Mouse (Mus musculus) liver, embryonic 15.5 days (tissue): ENCODE data around the gene Slc8a3. TPM values are rescaled to one million over a fixed set of nuclear protein-coding genes. Genes with fewer than 3 reads are reported as not detected.
A peak's percentile ranks its signal among the peaks of the same experiment; 100 is the strongest.

Experiments
- ATAC-seq: fragments of 200-750 bp; cut with Nextera tagmentation; 2 replicates; pipeline ENCODE4 v1.8.0; 2017; ENCODE audit warnings: moderate number of reproducible peaks, mild to moderate bottlenecking, moderate library complexity; ENCODE audit not compliant: insufficient read depth
- H3K27ac ChIP-seq: fragments of 300-500 bp; sonication (generic); replicated peaks from 2 replicates; pipeline ENCODE4 v1.5.1; 2015; ENCODE audit warnings: mild to moderate bottlenecking, inconsistent platforms
- H3K27me3 ChIP-seq: fragments of 300-500 bp; sonication (generic); 2 replicates; pipeline ENCODE4 v1.6.1; 2015; ENCODE audit warnings: mild to moderate bottlenecking, inconsistent platforms
- H3K36me3 ChIP-seq: fragments of 300-500 bp; sonication (generic); replicated peaks from 2 replicates; pipeline ENCODE4 v1.6.1; 2015; ENCODE audit warnings: moderate library complexity, mild to moderate bottlenecking, inconsistent platforms
- H3K4me1 ChIP-seq: fragments of 300-500 bp; sonication (generic); replicated peaks from 2 replicates; pipeline ENCODE4 v1.6.1; 2015; ENCODE audit warnings: inconsistent platforms
- H3K4me2 ChIP-seq: fragments of 300-500 bp; sonication (generic); 2 replicates; pipeline ENCODE4 v1.6.1; 2015; ENCODE audit warnings: moderate library complexity, mild to moderate bottlenecking, inconsistent platforms
- H3K4me3 ChIP-seq: fragments of 300-500 bp; sonication (generic); replicated peaks from 2 replicates; pipeline ENCODE4 v1.5.1; 2015; ENCODE audit warnings: mild to moderate bottlenecking, inconsistent platforms
- H3K9ac ChIP-seq: fragments of 300-500 bp; sonication (generic); 2 replicates; pipeline ENCODE4 v1.6.1; 2015; ENCODE audit warnings: moderate library complexity, mild to moderate bottlenecking, inconsistent platforms
- H3K9me3 ChIP-seq: fragments of 300-500 bp; sonication (generic); replicated peaks from 2 replicates; pipeline ENCODE4 v1.6.1; 2016; ENCODE audit warnings: inconsistent platforms
- WGBS: fragments of 180-500 bp; shearing (Covaris S2); methylation state at CpG from one replicate; pipeline ENCODE4 v1.1.7; 2015; ENCODE audit warnings: mixed read lengths; ENCODE audit not compliant: insufficient replicate concordance; 5-methylcytosine and 5-hydroxymethylcytosine counted together
- polyA plus RNA-seq: library from polyadenylated mRNA; unstranded; fragments of >200 nt; fragmentation: Nextera tagmentation; extraction: Ambion mirVana; gene quantifications from 2 replicates; pipeline ENCODE4 v1.2.1, GENCODE M21; 2015

Gene Slc8a3
- polyA plus RNA-seq, 1 experiment from 2014 or later = 0.02 TPM

DNA sequence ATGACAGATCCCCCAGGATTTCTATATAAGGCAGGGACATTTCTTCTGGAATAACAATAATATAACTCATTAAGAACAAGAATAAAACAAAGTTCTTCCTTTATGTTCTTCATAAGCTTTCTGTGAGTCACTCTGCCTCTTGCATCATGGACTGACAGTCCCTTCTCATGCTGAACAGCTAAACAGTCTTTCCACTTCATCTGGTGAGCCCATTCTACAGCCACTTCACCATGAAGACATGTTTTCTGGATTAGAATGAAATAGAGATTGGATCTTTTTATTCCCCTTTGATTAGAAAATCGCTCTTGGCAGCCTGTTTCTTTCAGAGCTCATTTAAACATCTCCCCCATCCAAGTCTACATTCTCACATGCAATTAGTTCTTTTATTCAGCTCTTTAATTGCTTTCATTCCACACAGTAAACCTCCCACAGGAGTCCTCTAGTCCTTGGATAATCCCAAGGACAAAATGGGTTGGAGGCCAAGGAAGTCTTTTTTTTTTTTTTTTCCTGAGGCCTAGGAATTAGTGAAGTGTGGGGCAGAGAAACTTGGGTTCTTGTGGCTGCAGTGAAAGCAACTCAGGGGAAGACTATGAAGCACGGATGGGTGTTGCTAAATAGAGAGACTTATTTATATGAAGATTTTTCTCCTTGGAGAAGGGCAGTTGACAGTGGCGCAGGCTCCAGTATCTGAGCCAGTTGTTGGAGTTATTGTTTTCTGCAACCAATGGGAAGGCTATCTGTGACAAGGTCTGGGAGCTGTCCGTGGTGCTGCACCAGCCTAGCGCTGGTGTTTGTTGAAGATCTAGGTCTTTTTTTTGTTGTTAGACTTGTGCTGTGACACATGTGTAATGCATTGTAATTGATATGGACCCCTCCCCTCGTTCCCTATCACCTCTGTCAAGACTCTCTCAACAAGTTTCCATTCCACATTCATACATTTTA is 127.1 kb downstream of the Slc8a3 start:
- Histone ChIP-seq H3K36me3 (no peaks in the 10 kb centered on the region), H3K4me3 (no peak overlapping the region), H3K4me2 (no peak overlapping the region), H3K9me3 (no peaks in the 10 kb centered on the region), H3K4me1 (no peaks in the 10 kb centered on the region), H3K9ac (no peak overlapping the region), H3K27ac (no peak overlapping the region), H3K27me3 (no peaks in the 10 kb centered on the region)
- WGBS = 22% methylated on average over 6 of the region's 6 CpGs
- no peak for ATAC-seq

GRCm38 (mm10) chr12:81203226-81203625 is 129.8 kb downstream of the Slc8a3 start:
- no peak for ATAC-seq
- H3K4me3 ChIP-seq = no peak overlapping the region
- no peaks in the 10 kb centered on the region for H3K9me3 ChIP-seq
- no peaks in the 10 kb centered on the region for H3K27me3 ChIP-seq
- no peak overlapping the region for H3K27ac ChIP-seq
- no peaks in the 10 kb centered on the region for H3K4me1 ChIP-seq
- H3K9ac ChIP-seq = no peak overlapping the region
- 29% methylated on average over 1 of the region's 1 CpGs for WGBS
- no peak overlapping the region for H3K4me2 ChIP-seq
- H3K36me3 ChIP-seq = no peaks in the 10 kb centered on the region

DNA sequence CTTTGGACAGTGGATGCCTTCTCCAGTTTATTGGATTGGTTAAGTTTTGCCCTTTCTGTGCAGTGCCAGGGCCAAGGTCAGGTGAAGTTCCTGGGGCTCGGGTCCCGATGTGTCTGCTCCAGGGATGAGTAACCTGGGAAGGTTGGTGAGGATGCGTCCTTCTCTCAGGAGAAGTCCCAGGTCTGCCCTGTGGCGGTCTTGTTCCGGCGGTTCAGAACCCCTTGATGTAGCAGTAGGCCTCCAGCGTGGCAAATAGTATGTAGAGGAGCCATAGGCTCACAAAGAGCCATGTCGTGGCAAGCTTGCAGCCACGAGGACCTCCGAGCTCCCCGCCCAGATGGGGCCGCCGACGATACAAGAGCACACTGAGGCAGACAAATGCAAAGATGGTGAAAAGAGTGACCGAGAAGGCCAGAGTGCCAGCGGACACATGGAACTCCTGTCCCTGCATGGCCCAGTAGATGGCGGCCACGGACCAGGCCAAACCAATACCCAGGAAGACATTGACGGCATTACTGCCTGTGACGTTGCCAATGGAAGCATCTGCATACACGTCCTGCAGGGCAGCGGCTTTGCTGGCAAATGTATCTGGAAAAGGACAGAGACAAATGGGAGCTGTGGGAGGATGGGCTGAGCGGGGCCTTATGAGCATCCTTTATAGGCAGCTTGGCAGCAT is 133.6 kb downstream of the Slc8a3 start:
- no peak overlapping the region for H3K9ac ChIP-seq
- ATAC-seq = no peak
- no peaks in the 10 kb centered on the region for H3K36me3 ChIP-seq
- no peaks in the 10 kb centered on the region for H3K4me1 ChIP-seq
- H3K27ac ChIP-seq = no peak overlapping the region
- H3K4me3 ChIP-seq = no peak overlapping the region
- H3K9me3 ChIP-seq = no peaks in the 10 kb centered on the region
- H3K4me2 ChIP-seq = no peak overlapping the region
- 23% methylated on average over 23 of the region's 23 CpGs for WGBS
- H3K27me3 ChIP-seq = no peaks in the 10 kb centered on the region

DNA sequence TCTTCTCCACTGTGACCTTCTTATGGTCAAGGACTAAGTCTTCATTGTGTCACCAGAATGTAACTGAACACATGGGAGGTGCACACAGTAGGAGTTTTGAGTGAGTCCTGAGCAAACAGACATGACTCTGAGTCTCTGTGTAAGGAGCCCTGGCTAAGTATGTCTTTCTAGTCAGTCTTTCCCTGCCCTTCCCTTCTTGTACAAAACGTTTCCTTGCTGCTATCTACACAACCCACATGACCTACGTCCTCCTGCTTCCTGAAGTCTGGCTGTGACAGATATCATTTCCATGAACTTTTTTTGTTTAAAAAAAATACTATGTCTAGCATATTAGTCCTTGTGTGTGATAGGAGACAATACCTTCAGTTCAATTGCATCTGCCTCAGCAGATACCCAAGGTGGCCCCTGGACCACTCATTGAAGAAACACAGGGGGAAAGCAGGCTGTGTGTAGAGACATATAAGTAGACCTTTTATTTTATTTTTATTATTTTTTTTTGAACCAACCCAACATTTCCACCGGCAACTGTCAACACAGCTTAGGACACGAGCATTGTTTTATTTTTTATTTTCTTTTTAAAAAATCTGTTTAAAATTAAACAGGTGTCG is 135.4 kb downstream of the Slc8a3 start:
- Histone ChIP-seq H3K27me3 (no peaks in the 10 kb centered on the region), H3K9ac (no peak overlapping the region), H3K9me3 (no peaks in the 10 kb centered on the region), H3K36me3 (no peaks in the 10 kb centered on the region), H3K27ac (no peak overlapping the region), H3K4me3 (no peak overlapping the region), H3K4me1 (no peaks in the 10 kb centered on the region), H3K4me2 (no peak overlapping the region)
- no peak for ATAC-seq
- WGBS = 35% methylated on average over 5 of the region's 5 CpGs

DNA sequence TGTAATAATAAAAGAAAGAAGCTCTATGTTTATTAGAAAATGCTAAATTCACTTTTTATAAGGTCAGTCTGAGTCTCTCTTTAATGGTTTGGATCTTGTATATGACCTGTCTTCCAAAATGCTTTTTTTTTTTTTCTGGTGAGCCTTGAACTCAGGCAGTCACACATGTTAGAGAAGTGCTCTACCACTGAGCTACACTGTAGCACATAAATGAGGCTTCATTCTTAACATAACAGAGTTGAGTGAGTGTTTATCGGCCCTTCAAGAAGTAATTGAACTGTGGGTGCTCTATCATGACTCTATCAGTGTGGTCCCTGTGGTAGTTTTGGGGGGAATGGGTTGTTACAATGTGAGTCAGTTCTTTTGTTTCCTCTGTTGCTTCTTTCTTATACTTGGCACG is 139.0 kb downstream of the Slc8a3 start:
- H3K4me2 ChIP-seq = no peak overlapping the region
- H3K27me3 ChIP-seq = no peaks in the 10 kb centered on the region
- H3K36me3 ChIP-seq = no peaks in the 10 kb centered on the region
- H3K9me3 ChIP-seq = no peaks in the 10 kb centered on the region
- H3K4me3 ChIP-seq = no peak overlapping the region
- H3K4me1 ChIP-seq = no peaks in the 10 kb centered on the region
- 48% methylated on average over 2 of the region's 2 CpGs for whole genome bisulfite sequencing
- no peak overlapping the region for H3K27ac ChIP-seq
- no peak for ATAC-seq
- no peak overlapping the region for H3K9ac ChIP-seq

DNA sequence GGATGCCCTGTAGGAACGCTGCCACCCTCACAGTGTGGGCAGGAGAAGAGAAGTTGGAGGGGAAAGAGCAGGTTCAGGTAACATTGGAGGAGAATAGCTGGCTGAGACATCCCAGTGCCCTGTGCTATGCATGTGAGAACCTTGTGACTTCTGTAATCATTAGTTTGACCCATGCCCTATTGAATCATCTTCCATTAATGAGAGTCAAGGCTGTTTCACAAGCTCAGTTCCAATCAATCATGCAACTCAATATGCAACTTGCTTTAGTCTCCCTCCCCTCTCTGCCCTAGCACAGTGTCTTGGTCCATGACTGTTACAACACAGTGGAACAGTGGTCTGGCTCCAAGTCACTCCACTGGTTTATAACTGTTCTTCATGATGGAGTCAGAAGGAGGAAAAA is 143.3 kb downstream of the Slc8a3 start:
- Histone ChIP-seq H3K27me3 (no peaks in the 10 kb centered on the region), H3K36me3 (no peaks in the 10 kb centered on the region), H3K4me2 (no peak overlapping the region), H3K9me3 (no peaks in the 10 kb centered on the region), H3K27ac (peak overlapping the region; percentile 68), H3K9ac (no peak overlapping the region), H3K4me3 (no peak overlapping the region), H3K4me1 (peaks cover 5% of the 10 kb centered on the region; the same call in 1 of the 2 replicates)
- WGBS = 45% methylated on average over 1 of the region's 1 CpGs
- ATAC-seq = peak; percentile 74

- no peaks in the 10 kb centered on the region for H3K36me3 ChIP-seq
- peak overlapping the region; percentile 68 for H3K27ac ChIP-seq
- no peaks in the 10 kb centered on the region for H3K27me3 ChIP-seq
- WGBS = 66% methylated on average over 4 of the region's 4 CpGs
- H3K4me3 ChIP-seq = no peak overlapping the region
- H3K4me1 ChIP-seq = peaks cover 5% of the 10 kb centered on the region; the same call in 1 of the 2 replicates
- H3K9me3 ChIP-seq = no peaks in the 10 kb centered on the region
- H3K4me2 ChIP-seq = no peak overlapping the region
- no peak overlapping the region for H3K9ac ChIP-seq
- no peak for ATAC-seq
Measured at GRCm38 (mm10) chr12:81188996-81189395, 144.0 kb downstream of the Slc8a3 start.

DNA sequence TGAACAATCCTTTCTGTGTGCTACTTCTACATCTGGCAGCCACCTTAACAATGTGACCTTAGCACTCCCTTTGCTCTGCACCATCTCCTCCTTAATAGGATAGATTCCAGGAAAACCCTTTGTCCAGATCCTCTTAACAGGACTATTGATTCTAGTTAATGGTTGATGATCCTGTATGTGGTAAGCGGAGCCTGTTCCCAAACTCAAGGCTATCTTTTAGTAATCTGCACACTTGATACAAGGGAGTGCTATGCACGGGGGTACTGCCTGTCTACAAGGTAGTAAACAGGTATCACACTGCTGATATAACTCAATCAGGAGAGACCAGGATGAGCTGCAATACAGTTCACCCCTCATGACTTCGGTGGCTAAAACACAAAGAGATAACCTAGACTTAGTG is 144.6 kb downstream of the Slc8a3 start:
- ATAC-seq = peak; percentile 49
- H3K9me3 ChIP-seq = no peaks in the 10 kb centered on the region
- H3K27ac ChIP-seq = peak overlapping the region; percentile 68
- no peak overlapping the region for H3K4me3 ChIP-seq
- H3K9ac ChIP-seq = no peak overlapping the region
- WGBS = 43% methylated on average over 3 of the region's 3 CpGs
- H3K4me2 ChIP-seq = no peak overlapping the region
- no peaks in the 10 kb centered on the region for H3K27me3 ChIP-seq
- peaks cover 5% of the 10 kb centered on the region; the same call in 1 of the 2 replicates for H3K4me1 ChIP-seq
- H3K36me3 ChIP-seq = no peaks in the 10 kb centered on the region

DNA sequence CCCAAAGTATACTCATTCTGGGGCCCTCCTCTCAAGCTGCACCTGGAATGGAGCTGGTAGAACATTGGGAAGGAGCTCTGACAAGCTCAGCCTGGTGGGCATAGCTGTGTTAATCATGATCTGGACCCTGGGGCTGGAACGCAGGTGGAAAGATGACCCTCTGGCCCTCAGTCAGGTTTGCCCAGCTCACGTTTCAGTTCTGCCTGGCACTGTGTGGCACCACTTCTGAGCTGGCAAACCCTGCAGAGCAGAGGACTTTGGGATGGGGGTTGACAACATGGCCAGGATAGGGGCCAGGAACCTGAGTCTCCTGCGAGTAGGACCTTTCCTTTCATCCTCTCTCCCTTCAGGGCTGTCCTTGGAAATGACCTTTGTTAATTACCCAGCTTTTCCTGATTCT is 146.3 kb downstream of the Slc8a3 start:
- ATAC-seq = no peak
- H3K9me3 ChIP-seq = no peaks in the 10 kb centered on the region
- 48% methylated on average over 3 of the region's 3 CpGs for WGBS
- no peak overlapping the region for H3K4me2 ChIP-seq
- no peak overlapping the region for H3K9ac ChIP-seq
- no peaks in the 10 kb centered on the region for H3K27me3 ChIP-seq
- no peak overlapping the region for H3K27ac ChIP-seq
- no peaks in the 10 kb centered on the region for H3K36me3 ChIP-seq
- H3K4me1 ChIP-seq = peaks cover 5% of the 10 kb centered on the region; the same call in 1 of the 2 replicates
- no peak overlapping the region for H3K4me3 ChIP-seq

DNA sequence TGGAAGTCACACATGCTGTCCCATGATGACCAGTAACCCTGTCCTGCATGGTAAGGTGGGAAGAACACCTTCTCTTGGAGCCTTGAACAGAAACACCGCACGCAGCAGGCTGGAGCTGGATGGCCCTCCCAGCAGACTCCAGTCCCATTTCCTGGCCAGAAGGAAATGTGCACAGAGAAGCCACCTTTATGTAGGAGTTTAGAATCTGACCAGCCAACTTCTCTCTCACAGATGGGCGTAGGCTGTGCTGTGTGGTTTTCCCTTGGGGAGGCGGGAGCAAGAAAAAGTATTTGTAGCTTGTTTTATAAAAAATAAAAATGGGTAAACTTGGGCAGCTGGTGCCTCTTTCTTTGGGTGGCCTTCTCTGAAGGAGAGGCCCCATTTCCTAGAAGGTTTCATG is 146.9 kb downstream of the Slc8a3 start:
- Histone ChIP-seq H3K4me3 (no peak overlapping the region), H3K4me1 (peaks cover 5% of the 10 kb centered on the region; the same call in 1 of the 2 replicates), H3K4me2 (no peak overlapping the region), H3K27ac (no peak overlapping the region), H3K27me3 (no peaks in the 10 kb centered on the region), H3K9me3 (no peaks in the 10 kb centered on the region), H3K36me3 (no peaks in the 10 kb centered on the region), H3K9ac (no peak overlapping the region)
- WGBS = 49% methylated on average over 4 of the region's 4 CpGs
- ATAC-seq = no peak

DNA sequence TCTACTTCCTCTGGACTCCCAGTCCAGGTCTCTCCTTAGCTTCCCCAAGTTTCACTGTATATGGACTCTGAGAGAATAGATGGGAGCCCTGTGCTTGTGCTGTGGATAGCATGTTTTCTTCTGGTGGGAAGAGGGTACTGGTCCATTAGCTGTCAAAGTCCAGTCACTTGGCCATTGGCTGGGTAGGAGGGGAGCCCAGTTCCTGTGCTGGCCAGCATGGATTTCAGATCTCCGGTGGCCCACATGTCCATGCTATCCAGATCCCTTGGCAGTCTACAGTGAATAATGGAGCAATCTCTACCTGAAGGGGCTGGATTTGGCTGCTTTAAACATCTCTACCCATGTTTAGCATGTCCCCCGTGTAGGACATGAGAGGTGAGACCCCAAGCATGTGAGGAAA is 148.0 kb downstream of the Slc8a3 start:
- H3K9ac ChIP-seq = no peak overlapping the region
- H3K36me3 ChIP-seq = no peaks in the 10 kb centered on the region
- no peak overlapping the region for H3K4me3 ChIP-seq
- H3K9me3 ChIP-seq = no peaks in the 10 kb centered on the region
- H3K4me1 ChIP-seq = peaks cover 5% of the 10 kb centered on the region; the same call in 1 of the 2 replicates
- no peaks in the 10 kb centered on the region for H3K27me3 ChIP-seq
- no peak overlapping the region for H3K27ac ChIP-seq
- ATAC-seq = no peak
- WGBS = 75% methylated on average over 2 of the region's 2 CpGs
- no peak overlapping the region for H3K4me2 ChIP-seq
